Mouse (Mus musculus) megakaryocyte, embryonic 14.5 days (primary cell): ENCODE data around the gene Hist1h2bk.

Source experiments
- FLI1 ChIP-seq: IDR thresholded peaks from 2 replicates; pipeline ENCODE4 v1.6.1; 2012; ENCODE audit warnings: low read length, inconsistent platforms, mixed read lengths
- GATA1 ChIP-seq: IDR thresholded peaks from 3 replicates; pipeline ENCODE4 v1.6.1; 2012; ENCODE audit warnings: mixed read lengths, low read length, inconsistent platforms, borderline replicate concordance

GRCm38 (mm10) chr13:21997201-21997820 lies 38.4 kb upstream of the Hist1h2bk start:
- TF ChIP-seq GATA1 (no peak), FLI1 (no peak)
